Mouse (Mus musculus) stomach, embryonic 14.5 days (tissue): ENCODE measurements around the gene Fmo4. TPM values are rescaled to one million over a fixed set of nuclear protein-coding genes. Genes with fewer than 3 reads are reported as not detected.

ENCODE experiments used
- polyA plus RNA-seq: library from polyadenylated mRNA; unstranded; fragments of >200 nt; fragmentation: Nextera tagmentation; extraction: Ambion mirVana; gene quantifications from 2 replicates; pipeline ENCODE4 v1.2.1, GENCODE M21; 2014

Fmo4 gene
- polyA plus RNA-seq, 1 experiment from 2014 or later: not detected

Other genes with a start within 250 kb of the Fmo4 start
- 55.8 and 63.0 TPM in 2 replicates for gene Vamp4, start 243.5 kb downstream of the Fmo4 start, polyA plus RNA-seq
- not detected in 2 replicates for gene Myoc, start 174.8 kb downstream of the Fmo4 start, polyA plus RNA-seq
- not detected in 2 replicates for gene Myocos, start 155.8 kb downstream of the Fmo4 start, polyA plus RNA-seq
- 203 and 211 TPM in 2 replicates for gene Prrc2c, start 73.4 kb downstream of the Fmo4 start, polyA plus RNA-seq
- gene Fmo1, start 52.6 kb upstream of the Fmo4 start, polyA plus RNA-seq: 7.0 and 10.6 TPM in 2 replicates
- 1.4 and 2.6 TPM in 2 replicates for gene Fmo2, start 84.8 kb upstream of the Fmo4 start, polyA plus RNA-seq
- 0.13 and 0.16 TPM in 2 replicates for gene Fmo6, start 123.5 kb upstream of the Fmo4 start, polyA plus RNA-seq
- gene Fmo3, start 170.6 kb upstream of the Fmo4 start, polyA plus RNA-seq: 0.13 and 0.16 TPM in 2 replicates